Mouse (Mus musculus) megakaryocyte, embryonic 14.5 days (primary cell): Measurements from ENCODE around the gene Akt1. TPM values are rescaled to one million over a fixed set of nuclear protein-coding genes. Genes with fewer than 3 reads are reported as not detected.

ENCODE experiments used
- H3K27me3 ChIP-seq: replicated peaks from 2 replicates; pipeline ENCODE3; 2012; ENCODE audit warnings: inconsistent platforms
- H3K36me3 ChIP-seq: replicated peaks from 2 replicates; pipeline ENCODE3; 2012; ENCODE audit warnings: low read length, inconsistent platforms, mixed read lengths
- H3K4me1 ChIP-seq: 2 replicates; pipeline ENCODE4 v1.6.1; 2012; ENCODE audit warnings: inconsistent platforms
- H3K4me3 ChIP-seq: replicated peaks from 2 replicates; pipeline ENCODE3; 2012; ENCODE audit warnings: moderate library complexity, mild to moderate bottlenecking, inconsistent platforms
- H3K9me3 ChIP-seq: 2 replicates; pipeline ENCODE4 v1.6.1; 2012; ENCODE audit warnings: inconsistent platforms
- FLI1 ChIP-seq: IDR thresholded peaks from 2 replicates; pipeline ENCODE4 v1.6.1; 2012; ENCODE audit warnings: low read length, inconsistent platforms, mixed read lengths
- GATA1 ChIP-seq: IDR thresholded peaks from 3 replicates; pipeline ENCODE4 v1.6.1; 2012; ENCODE audit warnings: mixed read lengths, low read length, inconsistent platforms, borderline replicate concordance
- polyA plus RNA-seq: library from polyadenylated mRNA; stranded (reverse); fragments of >175 nt; gene quantifications from 2 replicates; pipeline ENCODE4 v1.2.3, GENCODE M21; 2012; ENCODE audit warnings: low replicate concordance; ENCODE audit not compliant: insufficient read depth

The Akt1 gene
- polyA plus RNA-seq, 1 experiment = 415 TPM

DNA sequence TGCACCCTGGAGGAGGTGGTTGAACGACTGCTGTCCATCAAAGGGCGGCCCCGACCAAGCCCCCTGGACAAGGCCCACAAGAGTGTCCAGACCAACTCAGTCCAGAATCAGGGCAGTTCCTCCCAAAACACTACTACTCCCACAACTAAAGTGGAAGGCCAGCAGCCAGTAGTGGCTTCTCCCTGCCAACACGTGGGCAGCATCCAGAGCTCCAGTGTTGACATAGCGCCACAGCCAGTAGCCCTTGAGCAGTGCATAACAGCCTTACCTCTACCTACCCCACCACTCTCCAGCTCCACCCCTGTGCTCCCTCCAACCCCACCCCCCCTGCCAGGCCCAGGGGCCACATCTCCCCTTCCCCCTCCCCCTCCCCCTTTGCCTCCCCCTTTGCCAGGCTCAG lies 70.7 kb downstream of the Akt1 start:
- Histone ChIP-seq H3K27me3 (no peaks in the 10 kb centered on the region), H3K4me1 (peaks cover 92% of the 10 kb centered on the region), H3K9me3 (no peaks in the 10 kb centered on the region), H3K36me3 (peaks cover 91% of the 10 kb centered on the region), H3K4me3 (no peak overlapping the region)
- TF ChIP-seq FLI1 (no peak), GATA1 (no peak)

Other genes with a start within 250 kb of the Akt1 start
- gene A530016L24Rik, start 185.4 kb downstream of the Akt1 start, polyA plus RNA-seq = 0.15 TPM in 1 of 2 replicates, not detected in the other
- gene Tmem179, start 158.1 kb downstream of the Akt1 start, polyA plus RNA-seq = not detected in 2 replicates
- gene Inf2, start 86.1 kb downstream of the Akt1 start, polyA plus RNA-seq = 569 and 1,129 TPM in 2 replicates
- 10.1 and 38.2 TPM in 2 replicates for gene Adssl1, start 54.8 kb downstream of the Akt1 start, polyA plus RNA-seq
- 33.7 and 63.6 TPM in 2 replicates for gene Siva1, start 30.2 kb downstream of the Akt1 start, polyA plus RNA-seq
- gene Zbtb42, start 3.9 kb upstream of the Akt1 start, polyA plus RNA-seq = 0.52 and 0.72 TPM in 2 replicates
- 2.2 and 5.6 TPM in 2 replicates for gene Cep170b, start 45.6 kb upstream of the Akt1 start, polyA plus RNA-seq
- 11.4 and 36.3 TPM in 2 replicates for gene Pld4, start 85.8 kb upstream of the Akt1 start, polyA plus RNA-seq
- gene Ahnak2, start 127.8 kb upstream of the Akt1 start, polyA plus RNA-seq = 3.3 TPM in 1 of 2 replicates, not detected in the other
- 8.2 and 25.4 TPM in 2 replicates for gene Clba1, start 134.1 kb upstream of the Akt1 start, polyA plus RNA-seq
- 3.2 and 11.7 TPM in 2 replicates for gene Cdca4, start 154.5 kb upstream of the Akt1 start, polyA plus RNA-seq
- 1.2 TPM in 1 of 2 replicates, not detected in the other for gene Gpr132, start 193.3 kb upstream of the Akt1 start, polyA plus RNA-seq